Mouse (Mus musculus) erythroblast, embryonic 14.5 days (primary cell): Measurements from ENCODE around the gene Ano6.

ENCODE experiments used
- GATA1 ChIP-seq: IDR thresholded peaks from 2 replicates; pipeline ENCODE4 v1.6.1; 2012; ENCODE audit warnings: low read length, inconsistent platforms, mixed read lengths
- TAL1 ChIP-seq: IDR thresholded peaks from 3 replicates; pipeline ENCODE4 v1.6.1; 2012; ENCODE audit warnings: low read length, inconsistent platforms, mixed read lengths

DNA sequence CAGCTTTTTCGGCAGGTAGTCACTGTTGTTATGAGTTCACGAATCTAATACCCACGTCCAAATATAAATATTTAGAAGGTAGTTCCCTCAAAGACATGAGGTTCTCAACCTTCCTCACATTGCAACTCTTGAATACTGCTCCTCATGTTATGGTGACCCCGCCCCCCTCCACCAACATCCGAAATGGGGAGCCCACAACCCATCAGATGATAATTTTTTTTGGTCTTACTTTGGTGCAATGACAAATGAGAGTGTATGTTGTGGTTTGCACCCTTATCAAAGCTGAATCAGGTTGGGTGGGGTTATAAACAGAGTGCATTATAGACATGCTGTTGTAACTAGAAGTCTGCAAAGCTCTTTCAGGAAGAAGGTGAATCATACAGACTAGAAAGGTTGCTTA is 99.7 kb downstream of the Ano6 start:
- TF ChIP-seq GATA1 (no peak), TAL1 (no peak)
